Mouse (Mus musculus) urinary bladder, postnatal 36 days (tissue): ENCODE data around the gene Blnk.

ENCODE experiments used
- DNase-seq, 2 experiments: peaks; one replicate each; pipeline ENCODE4 v3.0.0; 2022; ENCODE audit warnings: low spot score in 2 of 2, mixed read lengths in 1 of 2

The Blnk gene

GRCm38 (mm10) chr19:40999569-40999968 lies 5.2 kb upstream of the Blnk start:
- DNase-seq = no peak

- DNase-seq = peak in 1 of 2 experiments; percentile 38
These were observed 4.3 kb upstream of the Blnk start for GRCm38 (mm10) chr19:40998469-40999170.

- DNase-seq = no peak
These were observed 2.4 kb upstream of the Blnk start for GRCm38 (mm10) chr19:40996722-40997121.

- no peak for DNase-seq
These were observed 1.4 kb upstream of the Blnk start for GRCm38 (mm10) chr19:40995449-40996401.

- no peak for DNase-seq
These were observed 576 bp upstream of the Blnk start for GRCm38 (mm10) chr19:40994911-40995310.

- DNase-seq = no peak
These were observed 979 bp downstream of the Blnk start for GRCm38 (mm10) chr19:40993356-40993755.

GRCm38 (mm10) chr19:40992517-40993044 lies 1.8 kb downstream of the Blnk start:
- DNase-seq = no peak

- DNase-seq = no peak
These were observed 2.2 kb downstream of the Blnk start for GRCm38 (mm10) chr19:40992096-40992495.

- no peak for DNase-seq
These were observed 2.7 kb downstream of the Blnk start for GRCm38 (mm10) chr19:40991626-40992025.

GRCm38 (mm10) chr19:40990781-40991343 lies 3.5 kb downstream of the Blnk start:
- DNase-seq = no peak

GRCm38 (mm10) chr19:40989961-40990600 lies 4.3 kb downstream of the Blnk start:
- no peak for DNase-seq

GRCm38 (mm10) chr19:40988856-40989255 lies 5.5 kb downstream of the Blnk start:
- no peak for DNase-seq

GRCm38 (mm10) chr19:40984536-40984935 lies 9.8 kb downstream of the Blnk start:
- DNase-seq = no peak

GRCm38 (mm10) chr19:40980671-40981070 lies 13.7 kb downstream of the Blnk start:
- no peak for DNase-seq

GRCm38 (mm10) chr19:40978026-40978425 lies 16.3 kb downstream of the Blnk start:
- DNase-seq = no peak

GRCm38 (mm10) chr19:40976946-40977917 lies 17.1 kb downstream of the Blnk start:
- DNase-seq = no peak

GRCm38 (mm10) chr19:40971273-40971914 lies 22.9 kb downstream of the Blnk start:
- no peak for DNase-seq

GRCm38 (mm10) chr19:40970775-40971174 lies 23.6 kb downstream of the Blnk start:
- no peak for DNase-seq

GRCm38 (mm10) chr19:40970301-40970700 lies 24.0 kb downstream of the Blnk start:
- no peak for DNase-seq
